Mouse (Mus musculus): ENCODE measurements around the gene Nhsl2. TPM values are rescaled to one million over a fixed set of nuclear protein-coding genes. Genes with fewer than 3 reads are reported as not detected.

Gene Nhsl2
- total and polyA plus RNA-seq, 2 experiments: 0.27 to 0.46 TPM

DNA sequence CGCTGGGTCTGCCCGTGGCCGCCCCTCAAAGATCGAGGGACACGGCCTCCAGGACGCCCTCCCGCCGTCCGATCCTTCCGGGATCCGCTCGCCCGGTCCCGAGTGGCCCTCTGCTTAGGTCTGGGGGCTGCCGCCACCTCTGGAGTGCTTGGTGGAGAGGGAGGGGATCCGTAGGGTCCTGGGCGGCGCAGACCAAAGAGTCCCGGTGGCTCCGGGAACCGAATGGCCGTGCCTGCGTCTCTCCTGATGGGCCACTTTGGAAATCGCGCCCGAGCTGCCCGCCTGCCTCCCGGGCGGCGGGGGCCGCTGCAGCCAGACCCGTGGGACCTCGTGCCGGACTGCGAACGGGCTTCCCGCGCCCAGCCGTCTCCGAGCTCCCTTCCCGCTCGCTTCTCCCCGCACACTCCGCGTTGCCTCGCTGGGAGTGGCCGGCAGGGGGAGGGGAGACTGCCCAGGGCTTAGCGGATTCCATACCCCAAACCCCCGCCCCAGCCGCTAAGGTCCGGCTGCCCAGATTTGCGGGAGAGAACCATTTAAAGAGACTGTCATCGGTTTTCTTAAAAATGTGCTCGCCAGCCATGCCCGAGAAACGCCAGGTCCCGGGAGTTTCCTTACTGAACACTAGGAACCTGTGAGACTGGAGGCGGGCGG is 841 bp downstream of the Nhsl2 start:
- 4% methylated on average over 59 of the region's 59 CpGs for WGBS
- DNase-seq (ENCODE audit: extremely low read depth, low read depth, low spot score): no peak

GRCm38 (mm10) chrX:101851566-101852354 is 2.6 kb downstream of the Nhsl2 start:
- H3K27ac ChIP-seq (replicated peaks; ENCODE audit: insufficient read depth, low read depth, low read length): no peak overlapping the region
- no peaks in the 10 kb centered on the region for H3K79me2 ChIP-seq (ENCODE audit: control insufficient read depth, insufficient read depth, low read length)
- no peaks in the 10 kb centered on the region for H3K4me1 ChIP-seq (ENCODE audit: control insufficient read depth, insufficient read depth, low read length)
- TF ChIP-seq POLR2A (IDR thresholded peaks at IDR 0.05; ENCODE audit: extremely low read depth, insufficient read depth, low read length) (no peak), CTCF (IDR thresholded peaks at IDR 0.05; ENCODE audit: low read depth, low read length) (no peak)
- H3K4me3 ChIP-seq (ENCODE audit: insufficient read depth, low read depth, low read length): no peak overlapping the region
- no peak overlapping the region for H3K9ac ChIP-seq (ENCODE audit: low read depth, low read length)
- no peaks in the 10 kb centered on the region for H3K36me3 ChIP-seq (ENCODE audit: control insufficient read depth, insufficient read depth, low read length)
- H3K27me3 ChIP-seq (ENCODE audit: control insufficient read depth, insufficient read depth, low read length): peaks cover 11% of the 10 kb centered on the region
- WGBS: 58% methylated on average over 7 of the region's 7 CpGs
- no peak for DNase-seq (ENCODE audit: extremely low read depth, low read depth, low spot score)

More for the DNA sequence above, 841 bp downstream of the Nhsl2 start:
- no peaks in the 10 kb centered on the region for H3K36me3 ChIP-seq (ENCODE audit: control insufficient read depth, insufficient read depth, low read length)
- no peak overlapping the region for H3K27ac ChIP-seq (replicated peaks; ENCODE audit: insufficient read depth, low read depth, low read length)
- H3K9ac ChIP-seq (ENCODE audit: low read depth, low read length): 0 out of 2 replicates have a peak overlapping the region, but pooled peaks have one; percentile 23
- no peak for TF ChIP-seq CTCF (IDR thresholded peaks at IDR 0.05; ENCODE audit: low read depth, low read length)
- TF ChIP-seq POLR2A (IDR thresholded peaks at IDR 0.05; ENCODE audit: extremely low read depth, insufficient read depth, low read length): no peak
- peak overlapping the region; percentile 61; the same call in 1 of the 2 replicates for H3K4me3 ChIP-seq (ENCODE audit: insufficient read depth, low read depth, low read length)
- no peaks in the 10 kb centered on the region for H3K79me2 ChIP-seq (ENCODE audit: control insufficient read depth, insufficient read depth, low read length)
- H3K27me3 ChIP-seq (ENCODE audit: control insufficient read depth, insufficient read depth, low read length): peaks cover 11% of the 10 kb centered on the region
- H3K4me1 ChIP-seq (ENCODE audit: control insufficient read depth, insufficient read depth, low read length): no peaks in the 10 kb centered on the region

- H3K36me3 ChIP-seq (ENCODE audit: control insufficient read depth, insufficient read depth, low read length): no peaks in the 10 kb centered on the region
- 67% methylated on average over 4 of the region's 4 CpGs for WGBS
- TF ChIP-seq POLR2A (IDR thresholded peaks at IDR 0.05; ENCODE audit: extremely low read depth, insufficient read depth, low read length) (no peak), CTCF (IDR thresholded peaks at IDR 0.05; ENCODE audit: low read depth, low read length) (no peak)
- no peaks in the 10 kb centered on the region for H3K4me1 ChIP-seq (ENCODE audit: control insufficient read depth, insufficient read depth, low read length)
- no peaks in the 10 kb centered on the region for H3K79me2 ChIP-seq (ENCODE audit: control insufficient read depth, insufficient read depth, low read length)
- no peak for DNase-seq (ENCODE audit: extremely low read depth, low read depth, low spot score)
- no peak overlapping the region for H3K9ac ChIP-seq (ENCODE audit: low read depth, low read length)
- no peaks in the 10 kb centered on the region for H3K27me3 ChIP-seq (ENCODE audit: control insufficient read depth, insufficient read depth, low read length)
- H3K27ac ChIP-seq (replicated peaks; ENCODE audit: insufficient read depth, low read depth, low read length): no peak overlapping the region
- no peak overlapping the region for H3K4me3 ChIP-seq (ENCODE audit: insufficient read depth, low read depth, low read length)
Observed at GRCm38 (mm10) chrX:101863666-101864378, 14.6 kb downstream of the Nhsl2 start.

- H3K79me2 ChIP-seq (ENCODE audit: control insufficient read depth, insufficient read depth, low read length): no peaks in the 10 kb centered on the region
- 63% methylated on average over 5 of the region's 5 CpGs for WGBS
- H3K36me3 ChIP-seq (ENCODE audit: control insufficient read depth, insufficient read depth, low read length): no peaks in the 10 kb centered on the region
- no peaks in the 10 kb centered on the region for H3K4me1 ChIP-seq (ENCODE audit: control insufficient read depth, insufficient read depth, low read length)
- DNase-seq (ENCODE audit: extremely low read depth, low read depth, low spot score): no peak
- no peak for TF ChIP-seq POLR2A (IDR thresholded peaks at IDR 0.05; ENCODE audit: extremely low read depth, insufficient read depth, low read length)
- no peak for TF ChIP-seq CTCF (IDR thresholded peaks at IDR 0.05; ENCODE audit: low read depth, low read length)
- H3K4me3 ChIP-seq (ENCODE audit: insufficient read depth, low read depth, low read length): no peak overlapping the region
- no peak overlapping the region for H3K27ac ChIP-seq (replicated peaks; ENCODE audit: insufficient read depth, low read depth, low read length)
- no peak overlapping the region for H3K9ac ChIP-seq (ENCODE audit: low read depth, low read length)
- H3K27me3 ChIP-seq (ENCODE audit: control insufficient read depth, insufficient read depth, low read length): no peaks in the 10 kb centered on the region
Observed at GRCm38 (mm10) chrX:101864788-101865187, 15.6 kb downstream of the Nhsl2 start.

DNA sequence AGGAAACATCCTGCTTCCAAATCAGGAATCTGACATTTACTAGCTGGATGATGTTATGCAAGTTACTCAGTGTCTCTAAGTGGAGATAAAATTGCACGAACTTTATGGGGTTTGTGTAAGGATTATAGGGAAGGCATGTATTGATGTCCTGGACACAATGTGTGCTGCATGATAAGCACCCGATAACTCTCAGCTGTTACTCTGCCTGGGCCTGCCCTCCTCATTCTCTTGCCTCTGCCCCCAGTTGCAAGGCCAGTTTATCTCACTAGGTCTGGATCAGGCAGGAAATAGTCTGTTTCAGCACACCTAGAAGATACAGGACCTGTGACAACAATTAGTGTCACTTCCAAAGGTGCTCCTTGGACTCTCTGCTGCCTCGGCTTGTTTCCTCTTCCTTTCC is 25.0 kb downstream of the Nhsl2 start:
- Histone ChIP-seq H3K4me3 (ENCODE audit: insufficient read depth, low read depth, low read length) (no peak overlapping the region), H3K27me3 (ENCODE audit: control insufficient read depth, insufficient read depth, low read length) (no peaks in the 10 kb centered on the region), H3K36me3 (ENCODE audit: control insufficient read depth, insufficient read depth, low read length) (no peaks in the 10 kb centered on the region), H3K4me1 (ENCODE audit: control insufficient read depth, insufficient read depth, low read length) (no peaks in the 10 kb centered on the region), H3K79me2 (ENCODE audit: control insufficient read depth, insufficient read depth, low read length) (no peaks in the 10 kb centered on the region), H3K27ac (replicated peaks; ENCODE audit: insufficient read depth, low read depth, low read length) (no peak overlapping the region), H3K9ac (ENCODE audit: low read depth, low read length) (no peak overlapping the region)
- DNase-seq (ENCODE audit: extremely low read depth, low read depth, low spot score): no peak
- TF ChIP-seq POLR2A (IDR thresholded peaks at IDR 0.05; ENCODE audit: extremely low read depth, insufficient read depth, low read length): no peak
- TF ChIP-seq CTCF (IDR thresholded peaks at IDR 0.05; ENCODE audit: low read depth, low read length): no peak
- WGBS: 71% methylated on average over 3 of the region's 3 CpGs
